Mouse (Mus musculus): ENCODE results near the gene Ferd3l. TPM values are rescaled to one million over a fixed set of nuclear protein-coding genes. Genes with fewer than 3 reads are reported as not detected.

The Ferd3l gene
- polyA plus RNA-seq, 1 experiment from 2014 or later, result 3.4 TPM

DNA sequence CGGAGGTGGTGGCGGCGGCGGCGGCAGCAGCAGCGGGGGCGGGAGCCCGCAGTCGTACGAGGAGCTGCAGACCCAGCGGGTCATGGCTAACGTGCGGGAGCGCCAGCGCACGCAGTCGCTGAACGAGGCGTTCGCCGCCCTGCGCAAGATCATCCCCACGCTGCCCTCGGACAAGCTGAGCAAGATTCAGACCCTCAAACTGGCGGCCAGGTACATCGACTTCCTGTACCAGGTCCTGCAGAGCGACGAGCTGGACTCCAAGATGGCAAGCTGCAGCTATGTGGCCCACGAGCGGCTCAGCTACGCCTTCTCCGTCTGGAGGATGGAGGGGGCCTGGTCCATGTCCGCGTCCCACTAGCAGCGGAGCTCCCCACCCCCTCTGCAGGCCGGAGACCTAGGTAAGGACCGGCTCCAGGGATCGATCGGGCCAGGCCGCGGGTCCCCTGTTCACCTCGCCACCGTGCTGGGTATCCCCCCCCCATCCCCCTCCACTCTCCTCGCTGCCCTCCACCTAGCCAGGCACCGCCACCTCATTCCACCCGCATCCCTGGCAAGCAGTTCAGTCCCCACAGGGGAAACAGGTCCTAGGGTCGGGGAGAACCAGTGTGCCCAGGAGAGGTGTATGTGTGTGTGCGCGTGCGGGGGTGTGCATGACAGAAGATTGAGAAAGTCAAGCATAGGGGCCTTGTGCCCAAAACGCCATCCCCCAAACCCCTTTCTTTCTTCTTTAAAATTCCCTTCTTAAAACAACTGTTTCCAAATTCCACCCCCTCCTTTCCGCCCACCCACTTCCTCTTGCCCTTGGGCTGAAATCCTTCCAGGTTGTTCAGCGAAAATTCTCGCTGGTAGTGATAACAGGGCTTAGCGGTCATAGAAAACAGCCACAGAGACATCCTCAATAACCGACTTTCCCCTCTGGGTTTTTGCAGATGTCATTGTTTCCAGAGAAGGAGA lies 30.3 kb downstream of the Ferd3l start:
- Histone ChIP-seq H3K4me1 (peaks cover 22% of the 10 kb centered on the region), H3K27me3 (peaks cover 87% of the 10 kb centered on the region), H3K9me3 (replicated peaks) (no peaks in the 10 kb centered on the region), H3K9ac (peak overlapping the region; percentile 76), H3K4me3 (peak overlapping the region; percentile 56), H3K36me3 (no peaks in the 10 kb centered on the region), H3K27ac (peak overlapping the region; percentile 82), H3K4me2 (replicated peaks) (peak overlapping the region; percentile 62)
- under 1% methylated on average over 52 of the region's 56 CpGs for WGBS
- peak; percentile 57 for ATAC-seq (ENCODE audit: low FRiP score)

GRCm38 (mm10) chr12:33959206-33959605 lies 31.0 kb downstream of the Ferd3l start:
- Histone ChIP-seq H3K4me2 (replicated peaks) (peak overlapping the region; percentile 62), H3K36me3 (no peaks in the 10 kb centered on the region), H3K27ac (peak overlapping the region; percentile 82; the same call in 1 of the 2 replicates), H3K4me1 (peaks cover 22% of the 10 kb centered on the region), H3K9me3 (replicated peaks) (no peaks in the 10 kb centered on the region), H3K4me3 (peak overlapping the region; percentile 56), H3K27me3 (peaks cover 87% of the 10 kb centered on the region), H3K9ac (no peak overlapping the region)
- 3% methylated on average over 6 of the region's 6 CpGs for WGBS
- no peak for ATAC-seq (ENCODE audit: low FRiP score)

GRCm38 (mm10) chr12:33959846-33960245 lies 31.6 kb downstream of the Ferd3l start:
- H3K9ac ChIP-seq, result no peak overlapping the region
- peaks cover 88% of the 10 kb centered on the region for H3K27me3 ChIP-seq
- H3K4me2 ChIP-seq (replicated peaks), result no peak overlapping the region
- H3K9me3 ChIP-seq (replicated peaks), result no peaks in the 10 kb centered on the region
- 4% methylated on average over 3 of the region's 3 CpGs for WGBS
- peak overlapping the region; percentile 5; the same call in 1 of the 2 replicates for H3K4me3 ChIP-seq
- no peak for ATAC-seq (ENCODE audit: low FRiP score)
- H3K4me1 ChIP-seq, result peaks cover 22% of the 10 kb centered on the region
- H3K27ac ChIP-seq, result no peak overlapping the region
- H3K36me3 ChIP-seq, result no peaks in the 10 kb centered on the region

- Histone ChIP-seq H3K4me3 (peak overlapping the region; percentile 16), H3K9me3 (replicated peaks) (no peaks in the 10 kb centered on the region), H3K4me1 (peaks cover 17% of the 10 kb centered on the region), H3K4me2 (replicated peaks) (peak overlapping the region; percentile 27; the same call in 1 of the 2 replicates), H3K27ac (no peak overlapping the region), H3K27me3 (peaks cover 88% of the 10 kb centered on the region), H3K9ac (no peak overlapping the region), H3K36me3 (no peaks in the 10 kb centered on the region)
- 11% methylated on average over 5 of the region's 5 CpGs for WGBS
- ATAC-seq (ENCODE audit: low FRiP score), result no peak
Measured at GRCm38 (mm10) chr12:33961013-33961412, 32.8 kb downstream of the Ferd3l start.

- Histone ChIP-seq H3K9me3 (replicated peaks) (no peaks in the 10 kb centered on the region), H3K4me2 (replicated peaks) (peak overlapping the region; percentile 33), H3K4me1 (peaks cover 24% of the 10 kb centered on the region), H3K27me3 (peaks cover 89% of the 10 kb centered on the region), H3K36me3 (no peaks in the 10 kb centered on the region), H3K9ac (no peak overlapping the region), H3K27ac (no peak overlapping the region), H3K4me3 (0 out of 2 replicates have a peak overlapping the region, but pooled peaks have one; percentile 1)
- no peak for ATAC-seq (ENCODE audit: low FRiP score)
- 1% methylated on average over 17 of the region's 17 CpGs for whole genome bisulfite sequencing
Measured at GRCm38 (mm10) chr12:33962118-33962772, 34.0 kb downstream of the Ferd3l start.

DNA sequence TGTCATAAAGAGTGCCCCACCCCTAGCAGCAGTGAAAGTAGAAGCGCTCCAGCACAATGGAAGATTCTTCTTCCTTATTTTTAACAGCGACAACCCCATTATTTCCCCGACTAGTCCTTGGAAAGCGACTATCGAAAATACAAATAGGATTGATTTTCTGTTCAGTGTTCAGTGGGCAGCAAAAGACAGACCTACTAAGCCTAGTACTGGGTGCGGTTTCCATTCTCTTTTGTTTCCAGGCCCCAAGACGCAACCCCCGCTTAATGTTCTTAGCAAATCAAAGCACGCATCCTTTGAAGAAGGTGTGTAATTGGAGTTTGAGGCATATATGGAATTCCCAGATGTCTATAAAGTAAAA lies 34.5 kb downstream of the Ferd3l start:
- Histone ChIP-seq H3K9me3 (replicated peaks) (no peaks in the 10 kb centered on the region), H3K27me3 (peaks cover 89% of the 10 kb centered on the region), H3K4me2 (replicated peaks) (peak overlapping the region; percentile 33), H3K4me3 (0 out of 2 replicates have a peak overlapping the region, but pooled peaks have one; percentile 1), H3K27ac (no peak overlapping the region), H3K4me1 (peaks cover 24% of the 10 kb centered on the region), H3K36me3 (no peaks in the 10 kb centered on the region), H3K9ac (no peak overlapping the region)
- no peak for ATAC-seq (ENCODE audit: low FRiP score)
- 8% methylated on average over 9 of the region's 9 CpGs for WGBS

GRCm38 (mm10) chr12:33963671-33964369 lies 35.6 kb downstream of the Ferd3l start:
- no peak overlapping the region for H3K27ac ChIP-seq
- H3K9me3 ChIP-seq (replicated peaks), result no peaks in the 10 kb centered on the region
- H3K36me3 ChIP-seq, result no peaks in the 10 kb centered on the region
- no peak overlapping the region for H3K4me2 ChIP-seq (replicated peaks)
- H3K4me1 ChIP-seq, result peaks cover 24% of the 10 kb centered on the region
- 2% methylated on average over 15 of the region's 15 CpGs for WGBS
- H3K9ac ChIP-seq, result no peak overlapping the region
- peaks cover 89% of the 10 kb centered on the region for H3K27me3 ChIP-seq
- ATAC-seq (ENCODE audit: low FRiP score), result no peak
- H3K4me3 ChIP-seq, result no peak overlapping the region

- WGBS, result 4% methylated on average over 2 of the region's 2 CpGs
- H3K36me3 ChIP-seq, result no peaks in the 10 kb centered on the region
- ATAC-seq (ENCODE audit: low FRiP score), result no peak
Measured at GRCm38 (mm10) chr12:33964427-33964826, 36.2 kb downstream of the Ferd3l start.

DNA sequence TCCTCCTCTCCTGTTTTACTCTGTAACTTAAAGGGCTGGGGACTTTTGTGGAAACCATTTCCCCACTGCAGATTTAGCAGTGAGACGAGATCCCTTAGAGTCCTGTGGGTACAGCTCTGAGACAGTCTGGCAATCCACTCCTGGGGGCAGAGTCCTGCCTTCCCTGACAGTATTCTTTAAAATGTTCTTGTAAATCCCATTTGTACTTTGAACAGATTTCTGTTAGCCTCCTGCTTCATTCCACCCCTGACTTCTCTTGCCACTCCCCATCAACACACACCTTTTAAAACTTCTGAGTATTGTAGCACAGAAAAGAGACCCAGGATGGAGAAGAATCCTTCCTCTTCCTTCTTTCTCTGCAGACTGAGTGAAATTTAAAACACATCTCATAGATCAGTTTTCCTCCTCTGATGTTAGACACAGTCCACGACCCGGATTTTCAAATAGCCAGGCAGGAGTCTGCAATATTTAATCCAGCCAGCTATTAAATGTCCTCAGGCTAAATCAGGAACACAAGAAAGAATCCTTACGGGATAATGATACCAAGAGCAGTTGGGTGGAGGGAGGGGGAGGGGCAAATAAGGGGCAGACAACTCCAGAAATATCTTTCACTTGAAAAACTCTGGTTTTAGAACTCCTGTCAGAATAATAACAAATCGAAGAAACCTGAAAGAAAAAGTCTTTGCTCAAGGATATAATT lies 37.6 kb downstream of the Ferd3l start:
- Histone ChIP-seq H3K9ac (no peak overlapping the region), H3K27me3 (peaks cover 94% of the 10 kb centered on the region), H3K4me3 (no peak overlapping the region), H3K9me3 (replicated peaks) (no peaks in the 10 kb centered on the region), H3K27ac (peak overlapping the region; percentile 30; the same call in 1 of the 2 replicates), H3K4me2 (replicated peaks) (peak overlapping the region; percentile 47; the same call in 1 of the 2 replicates), H3K36me3 (no peaks in the 10 kb centered on the region), H3K4me1 (peaks cover 24% of the 10 kb centered on the region)
- WGBS, result 9% methylated on average over 5 of the region's 5 CpGs
- no peak for ATAC-seq (ENCODE audit: low FRiP score)

More at GRCm38 (mm10) chr12:33964427-33964826, 36.2 kb downstream of the Ferd3l start:
- Histone ChIP-seq H3K4me2 (replicated peaks) (no peak overlapping the region), H3K27ac (no peak overlapping the region), H3K27me3 (peaks cover 89% of the 10 kb centered on the region), H3K9me3 (replicated peaks) (no peaks in the 10 kb centered on the region), H3K9ac (no peak overlapping the region), H3K4me1 (peaks cover 24% of the 10 kb centered on the region), H3K4me3 (no peak overlapping the region)

GRCm38 (mm10) chr12:33966490-33967415 lies 38.5 kb downstream of the Ferd3l start:
- peak overlapping the region; percentile 47 for H3K4me2 ChIP-seq (replicated peaks)
- H3K27me3 ChIP-seq, result peaks cover 95% of the 10 kb centered on the region
- no peaks in the 10 kb centered on the region for H3K36me3 ChIP-seq
- ATAC-seq (ENCODE audit: low FRiP score), result peak; percentile 7; the same call in 1 of the 2 replicates
- no peak overlapping the region; the same call in 1 of the 2 replicates for H3K9ac ChIP-seq
- no peaks in the 10 kb centered on the region for H3K9me3 ChIP-seq (replicated peaks)
- peaks cover 24% of the 10 kb centered on the region for H3K4me1 ChIP-seq
- WGBS, result under 1% methylated on average over 35 of the region's 35 CpGs
- H3K27ac ChIP-seq, result peak overlapping the region; percentile 25; the same call in 1 of the 2 replicates
- H3K4me3 ChIP-seq, result peak overlapping the region; percentile 20; the same call in 1 of the 2 replicates
